Mouse (Mus musculus) E14TG2a.4 (cell line): ENCODE results near the gene Gpc6.

Source experiments
- CTCF ChIP-seq: conservative IDR thresholded peaks from 2 replicates; pipeline ENCODE4 v1.5.1; 2014; ENCODE audit warnings: low read length
- POU5F1 ChIP-seq: IDR thresholded peaks from 2 replicates; pipeline ENCODE4 v1.6.1; 2014; ENCODE audit warnings: low read length, borderline replicate concordance

DNA sequence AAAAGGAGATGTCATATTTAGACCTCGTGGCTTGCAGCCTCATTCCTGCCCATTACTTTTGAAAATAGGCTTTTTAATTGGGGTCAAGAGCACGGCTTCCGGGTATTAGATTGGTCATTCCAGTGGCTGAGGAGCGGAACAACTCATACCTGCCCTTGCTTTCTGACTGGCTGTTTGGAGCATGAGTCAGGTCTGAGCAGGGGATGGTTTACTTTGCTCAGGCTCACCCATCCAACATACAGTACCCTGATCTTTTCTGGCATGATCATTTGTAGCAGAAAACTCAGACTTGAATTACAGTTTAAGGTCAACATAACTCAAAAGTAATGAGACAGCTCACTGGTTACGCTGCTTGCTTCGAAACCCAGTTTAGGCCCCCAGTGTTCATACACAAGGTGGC lies 1068.7 kb downstream of the Gpc6 start:
- TF ChIP-seq CTCF (no peak), POU5F1 (no peak)
